Mouse (Mus musculus): Measurements from ENCODE around the gene Best1.

The Best1 gene

GRCm38 (mm10) chr19:10022414-10023303, 21.2 kb upstream of the Best1 start:
- peak; percentile 64 to 68 for DNase-seq

DNA sequence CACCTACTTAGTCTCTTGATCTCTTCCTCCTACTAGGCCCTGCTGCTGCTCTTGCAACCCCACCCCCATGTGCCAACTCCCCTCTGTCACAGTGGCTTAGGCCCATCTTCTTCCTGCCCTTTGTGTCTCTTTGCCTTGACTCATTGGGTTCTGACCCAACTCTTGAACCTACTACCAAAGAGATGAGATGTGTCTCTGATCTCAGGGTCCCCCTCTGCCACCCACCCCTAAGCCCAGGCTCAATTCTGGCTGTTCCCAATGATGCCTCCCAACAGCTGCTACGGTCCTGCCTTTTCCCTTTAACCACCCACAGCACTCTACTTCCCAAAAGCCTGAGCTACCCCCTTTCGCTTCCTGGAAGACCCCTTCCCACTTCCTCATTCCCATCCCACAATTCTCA, 20.5 kb upstream of the Best1 start:
- DNase-seq: peak in 1 of 2 experiments; percentile 35

DNA sequence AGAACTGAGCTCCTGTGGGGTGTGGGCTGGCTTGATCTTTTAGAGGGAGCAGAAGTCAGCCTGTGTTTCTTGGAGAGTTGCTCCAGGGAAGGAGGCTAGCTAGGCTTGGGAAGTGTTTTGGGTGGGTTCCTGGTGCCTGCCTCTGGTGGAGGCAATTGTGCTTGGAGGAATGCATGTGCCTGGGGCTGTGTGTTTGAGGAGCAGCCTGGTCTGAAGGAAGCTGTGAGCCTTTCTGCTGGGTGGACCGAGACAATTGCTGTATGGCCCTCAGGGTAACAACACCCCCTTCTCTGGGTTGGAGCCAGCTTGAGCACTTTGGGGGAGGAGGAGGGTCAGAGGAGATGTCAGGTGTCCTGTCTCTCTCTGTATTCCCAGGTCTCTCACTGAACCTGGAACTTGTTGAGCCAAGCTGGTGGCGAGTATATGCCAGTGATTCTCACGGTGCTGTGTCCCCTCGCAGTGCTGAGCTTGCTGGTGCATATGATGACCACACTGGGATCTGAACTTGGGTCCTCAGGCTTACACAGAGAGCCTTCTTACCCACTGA, 17.9 kb upstream of the Best1 start:
- DNase-seq: peak in 1 of 2 experiments; percentile 40

DNA sequence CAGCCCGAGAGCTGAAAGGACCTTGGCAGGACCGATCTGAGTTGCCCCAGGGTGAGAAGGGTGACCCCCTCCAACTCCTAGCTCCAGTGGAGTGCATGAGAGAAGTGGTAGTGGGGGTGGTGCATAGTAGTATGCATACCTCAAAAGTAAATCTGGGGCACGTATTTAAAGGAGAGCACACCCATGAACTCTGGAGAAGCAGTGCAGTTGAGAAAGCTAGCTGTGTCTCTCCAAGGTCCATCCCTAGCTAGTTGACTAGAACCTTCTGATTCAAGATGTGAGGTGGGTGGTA, 17.0 kb upstream of the Best1 start:
- no peak for DNase-seq

GRCm38 (mm10) chr19:10017637-10018526, 16.4 kb upstream of the Best1 start:
- DNase-seq: peak; percentile 92 to 96

DNA sequence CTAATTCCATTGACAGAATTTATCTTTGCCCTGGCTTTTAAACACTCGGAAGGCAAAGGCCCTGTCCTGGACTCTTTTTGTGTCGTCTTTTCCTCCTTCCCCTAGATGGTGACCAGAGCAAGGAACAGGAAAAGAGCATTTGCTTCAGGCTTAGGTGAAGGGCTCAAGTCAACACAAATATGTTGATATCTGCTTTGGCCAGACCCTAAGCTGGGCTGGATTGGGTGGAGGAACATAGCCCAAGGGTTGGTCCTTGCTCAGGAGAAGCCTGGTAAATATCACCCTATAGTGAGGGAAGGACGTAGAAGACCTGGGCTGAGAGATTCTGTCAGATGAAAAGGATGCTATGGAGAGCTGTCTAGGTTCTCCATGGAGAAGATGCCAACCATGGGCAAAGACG, 14.7 kb upstream of the Best1 start:
- no peak for DNase-seq

- no peak for DNase-seq
These were observed 14.0 kb upstream of the Best1 start for GRCm38 (mm10) chr19:10015442-10015841.

DNA sequence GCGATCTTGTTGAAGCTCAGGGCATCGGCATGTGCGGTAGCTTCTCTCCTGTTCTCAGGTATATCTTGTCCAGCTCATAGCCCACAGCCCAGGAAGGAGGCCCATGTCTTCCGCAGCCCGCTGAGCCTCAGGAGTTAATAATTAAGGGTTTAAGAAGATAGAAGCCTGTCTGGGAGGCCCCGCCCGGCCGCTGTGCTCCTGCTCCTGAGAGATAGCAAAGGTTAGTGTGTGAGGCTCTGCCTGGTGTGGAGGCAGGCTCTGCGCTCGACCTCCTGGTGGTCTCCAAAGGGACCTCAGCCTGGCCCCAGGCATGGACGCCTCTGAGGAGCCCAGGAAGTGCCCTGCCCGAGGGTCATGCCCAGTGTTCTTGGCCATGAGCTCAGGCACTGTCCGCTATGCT, 13.4 kb upstream of the Best1 start:
- DNase-seq: peak; percentile 72 to 84

GRCm38 (mm10) chr19:10013913-10014312, 12.5 kb upstream of the Best1 start:
- peak in 1 of 2 experiments; percentile 67 for DNase-seq

DNA sequence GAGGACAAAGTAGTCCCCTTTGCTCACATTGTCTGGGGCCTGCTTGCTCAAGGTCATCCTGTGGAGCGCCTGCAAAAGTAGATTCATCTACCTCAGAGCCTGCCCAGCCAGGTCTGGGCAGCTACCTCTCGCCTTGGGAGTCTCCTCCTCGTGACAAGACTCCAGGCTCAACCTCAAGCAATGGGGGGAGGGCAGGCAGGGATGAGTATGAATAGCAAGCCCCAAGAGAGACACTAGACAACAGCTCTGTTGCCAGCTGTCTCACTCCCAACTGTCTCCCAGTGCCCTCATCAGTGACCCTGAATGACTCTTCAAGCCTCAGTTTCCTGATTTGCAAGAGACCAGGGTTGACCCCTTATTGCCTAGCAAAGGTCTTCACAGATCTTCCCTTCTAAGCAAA, 11.9 kb upstream of the Best1 start:
- peak in 1 of 2 experiments; percentile 59 for DNase-seq

- peak; percentile 49 to 69 for DNase-seq
These were observed 11.4 kb upstream of the Best1 start for GRCm38 (mm10) chr19:10012827-10013278.

DNA sequence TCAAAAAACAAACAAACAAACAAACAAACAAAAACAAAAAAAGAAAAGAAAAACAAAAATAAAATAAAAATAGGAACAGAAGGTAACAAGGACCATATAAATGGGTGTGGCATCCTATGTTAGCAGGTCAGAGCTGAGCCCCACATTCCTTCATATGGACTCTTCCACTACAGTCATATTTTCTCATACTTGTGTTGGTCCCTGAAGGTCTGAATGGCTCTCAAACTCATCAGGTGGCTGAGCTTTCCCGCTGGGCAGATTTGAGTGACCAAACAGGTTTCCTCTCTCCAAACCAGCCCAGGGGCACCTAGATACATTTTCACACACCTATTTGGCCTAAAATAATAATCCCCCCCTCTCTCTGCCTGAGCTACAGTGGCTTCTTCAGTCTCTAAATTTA, 10.0 kb upstream of the Best1 start:
- no peak for DNase-seq

DNA sequence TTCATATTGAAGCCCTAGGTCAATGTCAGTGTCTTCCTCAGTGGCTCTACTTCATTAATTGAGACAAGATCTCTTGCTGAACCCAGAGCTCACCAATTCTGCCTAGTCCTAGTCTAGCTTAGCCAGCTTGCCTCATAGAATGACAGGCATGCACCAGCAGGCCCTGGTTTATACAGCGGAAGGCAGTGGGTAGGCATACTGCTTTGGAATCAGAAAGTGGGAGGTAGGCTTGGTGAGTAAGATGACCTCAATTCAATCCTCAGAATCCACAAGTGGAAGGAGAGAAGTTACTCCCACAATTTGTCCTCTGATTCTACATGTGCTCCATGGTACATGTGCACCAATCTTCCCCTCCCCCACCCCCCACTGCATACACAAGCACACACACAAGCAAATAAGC, 2.3 kb upstream of the Best1 start:
- DNase-seq: no peak

DNA sequence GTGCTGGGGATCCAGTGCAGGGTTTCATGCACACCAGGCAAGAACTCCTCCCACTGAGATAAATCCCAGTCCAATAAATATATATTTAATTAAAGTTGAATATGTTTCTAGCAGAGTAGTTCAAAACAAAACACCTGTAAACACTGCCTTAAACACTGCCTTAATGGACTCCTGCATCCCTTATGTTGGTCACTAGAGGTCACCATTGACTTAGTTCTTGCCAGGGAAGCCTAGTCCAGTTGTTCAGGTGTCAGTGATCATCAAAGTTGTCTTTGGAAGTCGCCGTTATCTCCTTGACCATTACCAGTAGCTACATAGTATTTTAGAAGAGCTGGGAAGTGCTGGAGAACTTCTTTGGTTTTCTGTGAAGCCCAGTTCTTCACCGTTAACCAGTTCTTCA, 1.1 kb downstream of the Best1 start:
- peak in 1 of 2 experiments; percentile 62 for DNase-seq

- no peak for DNase-seq
These were observed 2.5 kb downstream of the Best1 start for GRCm38 (mm10) chr19:9998736-9999486.

DNA sequence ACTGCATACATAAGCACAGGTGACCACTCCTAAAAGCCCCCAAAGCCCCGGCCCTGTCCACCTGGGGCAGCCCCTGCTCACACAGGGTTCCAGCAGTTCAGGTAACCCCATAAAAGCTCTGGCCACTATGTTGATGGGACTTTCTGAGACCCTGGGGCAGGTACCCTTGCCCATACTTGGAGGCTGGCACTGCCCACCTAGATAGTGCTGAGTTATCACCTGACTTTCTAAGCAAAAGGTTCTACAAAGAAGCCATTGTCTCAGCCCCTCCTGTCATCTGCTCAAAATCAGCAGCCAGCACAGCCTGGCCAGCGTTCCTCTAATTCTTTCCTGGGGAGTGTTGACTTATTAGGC, 3.4 kb downstream of the Best1 start:
- DNase-seq: no peak

DNA sequence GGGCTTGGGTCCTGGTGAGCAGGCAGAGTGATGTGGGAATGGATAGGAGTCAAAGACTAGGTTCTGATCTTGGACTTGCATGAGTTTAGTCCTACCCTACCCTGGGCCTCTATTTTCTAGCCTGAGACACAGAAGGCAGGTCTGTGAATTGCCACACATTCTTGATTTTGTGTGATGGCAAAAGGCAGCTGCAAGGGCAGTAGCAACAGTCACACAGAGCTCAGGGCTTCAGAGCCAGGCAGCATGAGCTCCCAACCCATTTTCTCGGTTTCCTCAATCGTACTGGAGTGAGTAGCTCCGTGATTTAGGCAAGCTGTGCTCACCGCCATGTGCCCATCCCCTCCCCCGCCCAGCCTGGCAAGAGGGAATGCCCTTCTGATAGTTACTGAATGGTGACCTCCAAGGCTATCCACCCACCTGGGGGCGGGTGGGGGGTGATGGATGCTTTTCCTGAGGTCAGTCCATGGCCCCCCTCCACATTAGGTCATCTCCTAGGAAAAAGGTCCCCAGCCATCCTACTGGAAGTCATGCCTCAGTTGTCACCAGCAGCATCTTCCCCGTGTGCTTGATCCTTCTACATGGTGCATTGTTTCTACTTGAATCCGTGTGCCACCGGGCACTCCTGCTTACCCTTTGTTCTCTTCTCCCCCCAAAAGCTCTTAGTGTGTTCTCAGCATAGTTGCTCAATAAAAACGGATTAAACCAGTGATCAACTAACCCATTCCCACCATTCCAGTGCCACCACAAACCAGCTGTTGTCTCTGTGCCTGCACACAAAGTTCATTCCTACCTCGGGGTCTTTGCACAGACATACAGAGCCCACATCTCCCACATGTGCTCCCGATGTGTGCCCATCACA, 4.0 kb downstream of the Best1 start:
- DNase-seq: no peak

- peak; percentile 91 to 93 for DNase-seq
These were observed 8.3 kb downstream of the Best1 start for GRCm38 (mm10) chr19:9993036-9993656.

DNA sequence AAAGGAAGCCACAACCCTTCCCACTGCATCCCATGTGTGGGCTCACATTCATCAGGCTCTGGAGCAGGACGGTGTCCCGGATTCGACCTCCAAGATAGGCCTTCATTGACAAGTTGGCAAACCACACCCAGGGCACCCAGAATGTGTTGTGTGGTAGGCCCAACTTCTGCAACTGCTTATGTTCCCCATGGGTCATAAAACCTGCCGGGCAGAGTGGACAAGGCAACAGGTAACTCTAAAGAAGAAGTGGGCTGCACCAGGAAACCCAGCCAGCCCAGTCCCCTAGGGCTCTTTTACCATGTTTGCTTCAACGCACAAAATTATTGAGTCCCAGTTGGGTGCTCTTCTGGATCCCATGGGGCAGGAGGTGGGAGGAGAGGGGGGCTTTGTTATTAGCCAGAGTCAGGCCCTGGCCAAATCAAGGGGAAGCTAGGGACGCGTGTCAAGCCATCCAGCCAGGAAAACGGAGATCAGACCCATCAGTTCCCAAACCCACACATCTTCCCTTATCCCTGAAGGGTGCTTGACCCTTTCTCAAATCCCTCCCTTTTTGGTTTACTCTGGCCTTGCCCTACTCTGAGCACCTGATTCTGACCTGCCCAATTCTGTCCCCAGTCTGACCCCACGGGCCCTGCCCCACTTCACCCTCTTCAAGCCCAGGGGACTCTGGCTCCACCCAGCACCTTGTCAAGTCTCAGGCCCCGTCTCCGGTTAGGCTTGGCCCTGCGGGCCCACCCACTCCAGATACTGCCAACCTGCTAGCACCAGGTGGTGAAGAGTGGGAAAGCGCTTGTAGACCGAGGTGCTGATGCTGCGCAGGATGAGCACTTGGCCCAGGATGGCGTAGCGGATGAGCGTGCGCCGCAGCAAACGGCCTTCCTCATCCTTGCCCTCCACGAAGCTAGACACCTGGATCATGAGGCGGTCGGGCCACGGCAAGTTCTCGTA, 9.1 kb downstream of the Best1 start:
- DNase-seq: peak in 1 of 2 experiments; percentile 58

DNA sequence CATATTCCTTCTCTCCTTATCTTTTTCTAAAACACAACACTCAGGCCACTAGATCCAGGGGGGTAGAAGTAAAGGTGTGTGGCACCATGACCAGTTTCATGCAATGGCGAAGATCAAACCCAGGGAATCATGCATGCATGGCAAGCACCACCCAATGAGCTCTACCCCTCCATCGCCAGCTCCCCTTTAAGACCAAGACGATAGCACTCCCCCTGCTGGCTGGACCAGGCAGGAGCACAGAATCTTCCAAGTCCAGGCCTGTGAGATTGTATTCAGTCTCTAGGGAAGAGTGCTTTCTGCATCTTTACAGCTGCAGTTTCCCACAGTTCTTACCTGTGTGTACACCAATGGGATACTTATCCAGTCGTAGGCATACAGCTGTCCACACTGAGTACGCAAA, 10.1 kb downstream of the Best1 start:
- DNase-seq: peak; percentile 84 to 89
